Mouse (Mus musculus): Measurements from ENCODE around the gene Cpeb3.

- TF ChIP-seq CTCF (conservative IDR thresholded peaks at IDR 0.05; ENCODE audit: low read length) (no peak), NANOG (IDR thresholded peaks at IDR 0.05; ENCODE audit: borderline replicate concordance, low read length) (no peak)
These were observed 30.7 kb upstream of the Cpeb3 start for GRCm38 (mm10) chr19:37239096-37239495.

All from E14TG2a.4 (cell line).